Comparison of ENCODE assay signal across 18 mouse cellular contexts in the genomic region with DNA sequence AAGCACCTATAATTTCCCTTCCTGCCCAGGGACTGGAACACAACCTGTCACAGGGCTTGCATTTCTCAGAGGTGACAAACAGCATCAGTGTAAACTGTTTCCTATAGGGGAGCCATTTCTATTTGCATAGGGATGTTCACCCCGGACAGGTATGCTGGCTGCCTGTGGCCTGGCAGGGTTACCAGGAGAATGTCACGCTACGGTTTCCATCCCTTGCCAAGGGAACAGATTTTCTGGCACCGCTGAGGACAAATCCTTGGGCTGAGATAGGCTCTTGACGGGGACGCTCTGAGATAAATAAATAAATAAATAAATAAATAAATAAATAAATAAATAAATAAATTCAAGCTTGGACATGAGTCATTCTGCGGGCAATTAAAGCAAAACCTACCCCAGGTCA.
A peak's percentile ranks its signal among the peaks of the same experiment; 100 is the strongest.
DNase-seq lines count a peak whose midpoint lies in the region; ATAC-seq and TF ChIP-seq lines count a peak whose summit lies in the region.
"Had no signal": no experiment of that assay in that cellular context is flagged by ENCODE, and none has a peak within 500 bp of the region (broad histone marks: within the 10 kb centered on the region; RNA-seq: fewer than 3 reads in every experiment).

No protein-coding gene starts in this region.

- no peaks in the 10 kb centered on the region for H3K79me2 ChIP-seq in heart, adult 2 months (replicated peaks; ENCODE audit: control insufficient read depth, insufficient read depth, low read length)

- ATAC-seq in kidney, embryonic 16.5 days (ENCODE audit: low FRiP score, low TSS enrichment): no peak
- ATAC-seq: forebrain, embryonic 15.5 days; hindbrain, embryonic 16.5 days; inflammation-experienced regulatory T-cells, adult 6 months; intestine, postnatal 0 days had no signal

- H3K36me3 ChIP-seq in heart, embryonic 10.5 days: no peaks in the 10 kb centered on the region
- H3K36me3 ChIP-seq in heart, adult 2 months (ENCODE audit: control insufficient read depth, insufficient read depth, low read length): no peaks in the 10 kb centered on the region
- no peaks in the 10 kb centered on the region for H3K36me3 ChIP-seq in kidney, embryonic 16.5 days (ENCODE audit: insufficient read depth, low read length)
- H3K36me3 ChIP-seq: embryonic facial prominence, embryonic 12.5 days; forebrain, embryonic 15.5 days; heart, embryonic 13.5 days; hindbrain, embryonic 12.5 days had no signal

- no peaks in the 10 kb centered on the region for H3K9me3 ChIP-seq in heart, embryonic 10.5 days
- no peaks in the 10 kb centered on the region for H3K9me3 ChIP-seq in kidney, embryonic 16.5 days (ENCODE audit: low read length)
- H3K9me3 ChIP-seq: embryonic facial prominence, embryonic 12.5 days; forebrain, embryonic 15.5 days; heart, embryonic 13.5 days; hindbrain, embryonic 12.5 days had no signal

- intact Hi-C loops in heart, adult 2 months (cut with DNase I): no loop called here

- H3K4me2 ChIP-seq in kidney, embryonic 16.5 days (replicated peaks; ENCODE audit: low read depth, low read length): no peak overlapping the region
- H3K4me2 ChIP-seq: embryonic facial prominence, embryonic 12.5 days; forebrain, embryonic 15.5 days; heart, embryonic 13.5 days; hindbrain, embryonic 12.5 days had no signal

- H3K9ac ChIP-seq in heart, adult 2 months (ENCODE audit: low read depth, low read length): no peak overlapping the region
- H3K9ac ChIP-seq in kidney, embryonic 16.5 days (replicated peaks; ENCODE audit: low read length): no peak overlapping the region
- H3K9ac ChIP-seq: embryonic facial prominence, embryonic 12.5 days; forebrain, embryonic 15.5 days; heart, embryonic 13.5 days; hindbrain, embryonic 12.5 days had no signal

- no peaks in the 10 kb centered on the region for H3K4me1 ChIP-seq in heart, embryonic 10.5 days
- H3K4me1 ChIP-seq in heart, adult 2 months (ENCODE audit: control insufficient read depth, insufficient read depth, low read length): no peaks in the 10 kb centered on the region
- H3K4me1 ChIP-seq in kidney, embryonic 16.5 days (ENCODE audit: insufficient read depth, low read length): no peaks in the 10 kb centered on the region
- H3K4me1 ChIP-seq: embryonic facial prominence, embryonic 12.5 days; forebrain, embryonic 15.5 days; heart, embryonic 13.5 days; hindbrain, embryonic 12.5 days had no signal

- peak; percentile 52 for DNase-seq in cerebellum, adult 11-12 months
- DNase-seq in cerebellum, adult 11 months: no peak
- peak; percentile 57 for DNase-seq in heart, embryonic 10.5 days (ENCODE audit: low spot score)
- no peak for DNase-seq in heart, adult 2 months
- peak; percentile 55 to 74 for DNase-seq in cerebellum, postnatal 14 days
- no peak for DNase-seq in adrenal gland, adult 2 months
- DNase-seq: adrenal gland, postnatal 14 days; gastrocnemius, postnatal 10 days; heart, postnatal 4 days; kidney, adult 8-10 months had no signal

- TF ChIP-seq POLR2A in heart, adult 2 months (IDR thresholded peaks at IDR 0.05; ENCODE audit: insufficient read depth, low read depth, low read length): no peak

- TF ChIP-seq CTCF in heart, adult 2 months (IDR thresholded peaks at IDR 0.05): no peak

- WGBS in heart, embryonic 10.5 days: 91% methylated on average over 7 of the region's 7 CpGs
- 88% methylated on average over 7 of the region's 7 CpGs for WGBS in heart, adult 2 months
- WGBS in kidney, embryonic 16.5 days: 95% methylated on average over 7 of the region's 7 CpGs

- TF ChIP-seq EP300 in heart, adult 2 months (IDR thresholded peaks at IDR 0.05; ENCODE audit: insufficient read depth, low read depth, low read length): no peak

- H3K27me3 ChIP-seq in heart, embryonic 10.5 days (ENCODE audit: insufficient read depth, poor library complexity, severe bottlenecking): no peaks in the 10 kb centered on the region
- H3K27me3 ChIP-seq in heart, adult 2 months (ENCODE audit: control insufficient read depth, insufficient read depth, low read length): no peaks in the 10 kb centered on the region
- H3K27me3 ChIP-seq in kidney, embryonic 16.5 days (ENCODE audit: insufficient read depth, low read length): no peaks in the 10 kb centered on the region
- H3K27me3 ChIP-seq: embryonic facial prominence, embryonic 12.5 days; forebrain, embryonic 15.5 days; heart, embryonic 13.5 days; hindbrain, embryonic 12.5 days had no signal

- no peak overlapping the region for H3K27ac ChIP-seq in heart, embryonic 10.5 days
- H3K27ac ChIP-seq in heart, adult 2 months: no peak overlapping the region
- no peak overlapping the region for H3K27ac ChIP-seq in kidney, embryonic 16.5 days (ENCODE audit: low read length)
- H3K27ac ChIP-seq: embryonic facial prominence, embryonic 12.5 days; forebrain, embryonic 15.5 days; heart, embryonic 13.5 days; hindbrain, embryonic 12.5 days had no signal

- H3K4me3 ChIP-seq in heart, embryonic 10.5 days: no peak overlapping the region
- H3K4me3 ChIP-seq in heart, adult 2 months: no peak overlapping the region
- H3K4me3 ChIP-seq in kidney, embryonic 16.5 days (ENCODE audit: low read length): no peak overlapping the region
- H3K4me3 ChIP-seq: embryonic facial prominence, embryonic 12.5 days; forebrain, embryonic 15.5 days; heart, embryonic 13.5 days; hindbrain, embryonic 12.5 days had no signal

Comparison
In these comparisons a context has a peak if more than half of its experiments do, and no peak if none do; other contexts are left out.
1. DNase-seq: peak in cerebellum, adult 11-12 months (single experiment), heart, embryonic 10.5 days (single experiment) and cerebellum, postnatal 14 days (2 of 2); none in cerebellum, adult 11 months (single experiment), heart, adult 2 months (0 of 2) and adrenal gland, adult 2 months (single experiment).